Mouse (Mus musculus): Measurements from ENCODE around the gene Grasp. TPM values are rescaled to one million over a fixed set of nuclear protein-coding genes. Genes with fewer than 3 reads are reported as not detected.

The Grasp gene
- total and polyA plus RNA-seq, 3 experiments, result 2.3 to 6.7 (median 2.4) TPM

DNA sequence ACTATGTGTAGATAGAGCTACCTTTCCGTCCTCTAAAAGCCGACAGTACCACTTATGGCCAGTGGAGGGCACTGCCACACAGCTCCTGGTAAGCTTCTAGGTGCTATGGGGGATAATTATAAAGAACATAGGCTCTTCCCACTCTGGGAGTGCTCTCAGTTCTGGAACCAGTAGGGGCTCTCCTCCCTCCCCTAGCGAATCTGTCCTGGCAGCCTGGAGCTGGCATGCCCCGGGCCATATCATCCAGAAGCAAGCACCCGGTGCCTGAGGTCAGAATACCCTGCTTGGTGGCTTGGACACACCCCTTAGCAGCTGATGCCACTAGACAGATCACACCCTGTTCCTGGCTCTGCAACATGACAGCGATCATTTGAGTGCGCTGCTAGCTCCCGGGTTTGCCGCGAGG lies 16.8 kb downstream of the Grasp start (continued):
- TF ChIP-seq ZC3H11A (IDR thresholded peaks at IDR 0.05; ENCODE audit: low read depth, low read length) (peak; percentile 82), SMC3 (IDR thresholded peaks at IDR 0.05; ENCODE audit: low read depth, low read length) (peak; percentile 95), CTCF (conservative IDR thresholded peaks at IDR 0.05 in 1 of 2, IDR thresholded peaks at IDR 0.05 in 1 of 2; ENCODE audit: low read depth in 2 of 2, low read length in 2 of 2) (peak; percentile 98 to 99), PAX5 (IDR thresholded peaks at IDR 0.05; ENCODE audit: low read length) (no peak), BHLHE40 (IDR thresholded peaks at IDR 0.05; ENCODE audit: low read depth, low read length) (no peak), UBTF (IDR thresholded peaks at IDR 0.05; ENCODE audit: low read depth, low read length) (no peak), USF1 (IDR thresholded peaks at IDR 0.05; ENCODE audit: low read depth, low read length) (no peak)

DNA sequence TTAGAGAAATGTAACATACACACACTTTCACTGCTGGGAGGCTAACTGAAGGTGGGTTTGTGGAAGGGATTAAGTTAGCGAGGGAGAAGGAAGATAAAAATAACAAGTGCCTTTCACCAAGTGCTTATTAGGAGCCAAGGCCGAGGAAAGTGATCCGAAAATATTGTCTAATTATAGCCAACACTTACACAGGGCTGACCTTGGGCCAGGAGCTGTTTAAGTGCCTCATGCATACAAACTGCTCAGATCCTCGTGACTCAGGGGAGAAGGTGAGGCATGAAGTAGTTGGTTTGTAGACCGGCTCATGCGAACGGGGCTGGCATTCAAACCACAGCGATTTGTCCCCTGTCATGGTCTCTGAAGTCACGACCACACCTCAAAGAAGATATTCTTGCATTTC lies 17.2 kb downstream of the Grasp start:
- Histone ChIP-seq H3K4me2 (ENCODE audit: insufficient read depth, low read depth, poor library complexity, severe bottlenecking) (peak overlapping the region; percentile 84), H3K9me3 (replicated peaks; ENCODE audit: low read length) (no peaks in the 10 kb centered on the region), H3K79me2 (replicated peaks; ENCODE audit: control insufficient read depth, extremely low read depth, insufficient read depth, poor library complexity, severe bottlenecking) (no peaks in the 10 kb centered on the region), H3K4me1 (ENCODE audit: control insufficient read depth in 1 of 2, insufficient read depth in 2 of 2) (peaks cover 0 to 42% of the 10 kb centered on the region in 2 experiments; a peak in 3 of 4 replicates), H3K27ac (ENCODE audit: insufficient read depth, low read depth) (no peak overlapping the region), H3K27me3 (replicated peaks) (peaks cover 26% of the 10 kb centered on the region), H3K36me3 (replicated peaks in 1 of 2; ENCODE audit: control insufficient read depth in 1 of 2, insufficient read depth in 1 of 2, low read length in 1 of 2) (no peaks in the 10 kb centered on the region), H3K4me3 (replicated peaks in 1 of 3; ENCODE audit: low read depth in 2 of 3, low read length in 2 of 3, poor library complexity in 1 of 3) (no peak overlapping the region), H3K9ac (ENCODE audit: insufficient read depth, low read depth) (no peak overlapping the region)
- in situ Hi-C loops (cut with MboI; ENCODE audit: low pct_ligation_motif_present, low pct_unique_long_range_greater_than_20kb, low sequenced_read_pairs), result loop anchor here (5.0 kb wide), 1 partner anchor 36 kb away; no protein-coding TSS in a partner anchor
- no peak for DNase-seq (ENCODE audit: extremely low read depth)
- no peak for TF ChIP-seq PAX5 (IDR thresholded peaks at IDR 0.05; ENCODE audit: low read length)
- TF ChIP-seq GABPA (IDR thresholded peaks at IDR 0.05; ENCODE audit: insufficient replicate concordance, low read depth, low read length), result no peak
- TF ChIP-seq TCF12 (IDR thresholded peaks at IDR 0.05; ENCODE audit: low read depth, low read length), result no peak
- TF ChIP-seq HCFC1 (IDR thresholded peaks at IDR 0.05; ENCODE audit: low read depth, low read length), result no peak
- TF ChIP-seq RAD21 (IDR thresholded peaks at IDR 0.05; ENCODE audit: low read depth, low read length), result no peak
- TF ChIP-seq POLR2AphosphoS2 (IDR thresholded peaks at IDR 0.05; ENCODE audit: low read depth, low read length), result no peak
- TF ChIP-seq ZC3H11A (IDR thresholded peaks at IDR 0.05; ENCODE audit: low read depth, low read length), result no peak
- no peak for TF ChIP-seq ZMIZ1 (IDR thresholded peaks at IDR 0.05; ENCODE audit: low read depth, low read length)
- no peak for TF ChIP-seq MAX (IDR thresholded peaks at IDR 0.05; ENCODE audit: low read length)
- no peak for TF ChIP-seq NRF1 (IDR thresholded peaks at IDR 0.05; ENCODE audit: low read depth, low read length)
- no peak for TF ChIP-seq MEF2A (IDR thresholded peaks at IDR 0.05; ENCODE audit: borderline replicate concordance, low read depth, low read length)
- no peak for TF ChIP-seq IRF4 (IDR thresholded peaks at IDR 0.05; ENCODE audit: low read depth, low read length)
- no peak for TF ChIP-seq MAZ (IDR thresholded peaks at IDR 0.05; ENCODE audit: low read depth, low read length)
- TF ChIP-seq KAT2A (IDR thresholded peaks at IDR 0.05; ENCODE audit: insufficient replicate concordance, low read length), result no peak
- TF ChIP-seq ETS1 (conservative IDR thresholded peaks at IDR 0.05; ENCODE audit: low read depth, low read length), result no peak
- TF ChIP-seq JUN (IDR thresholded peaks at IDR 0.05; ENCODE audit: insufficient read depth, low read depth, low read length), result no peak
- dilution Hi-C loops (cut with MboI; ENCODE audit: extremely low pct_ligation_motif_present, extremely low pct_unique_long_range_greater_than_20kb, low sequenced_read_pairs), result no loop called here
